Mouse (Mus musculus): ENCODE results near the gene Borcs8.

DNA sequence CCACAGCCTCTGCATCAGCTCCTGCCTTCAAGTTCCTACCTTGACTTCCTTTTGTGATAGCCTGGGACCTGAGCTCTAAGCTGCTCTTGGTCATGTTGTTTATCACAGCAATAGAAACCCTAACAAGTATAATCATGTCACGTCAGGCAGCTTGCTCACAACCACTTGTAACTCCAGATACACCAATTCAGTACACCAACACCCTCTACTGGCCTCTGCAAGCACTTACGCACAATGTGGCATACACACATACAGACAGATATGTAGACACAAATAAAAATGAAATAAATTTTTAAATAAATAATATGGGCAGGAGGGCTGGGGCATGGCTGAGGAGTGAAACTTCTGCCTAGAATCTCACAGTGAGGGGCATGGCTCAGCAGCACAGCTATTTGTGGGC is 56.5 kb downstream of the Borcs8 start:
- TF ChIP-seq EP300 (optimal IDR thresholded peaks at IDR 0.05) (no peak), CTCF (IDR thresholded peaks at IDR 0.05; ENCODE audit: low read depth) (peak; percentile 57)

Data from stomach, postnatal 0 days (tissue).